Mouse (Mus musculus): ENCODE measurements around the gene Rab1b. TPM values are rescaled to one million over a fixed set of nuclear protein-coding genes. Genes with fewer than 3 reads are reported as not detected.
A peak's percentile ranks its signal among the peaks of the same experiment; 100 is the strongest.

The Rab1b gene
- polyA plus RNA-seq, 1 experiment: 246 TPM

GRCm38 (mm10) chr19:5050047-5050905 is 56.6 kb downstream of the Rab1b start, which contains the start of gene Rin1:
Rin1 (plus strand) TSS chr19:5050481.
- no peaks in the 10 kb centered on the region for H3K27me3 ChIP-seq (replicated peaks; ENCODE audit: control insufficient read depth, insufficient read depth, low read length)
- no peak within 1 kb of the TSS for H3K27ac ChIP-seq (ENCODE audit: insufficient read depth, low read depth, low read length)
- no peaks in the 10 kb centered on the region for H3K36me3 ChIP-seq (ENCODE audit: control insufficient read depth, insufficient read depth, low read length)
- no peaks in the 10 kb centered on the region; the same call in 1 of the 2 replicates for H3K4me1 ChIP-seq (ENCODE audit: control insufficient read depth, insufficient read depth, low read length)
- peak within 1 kb of the TSS; percentile 43 for H3K4me3 ChIP-seq (ENCODE audit: insufficient read depth, low read depth, low read length)
- 17% methylated on average over 14 of the region's 14 CpGs for WGBS
- peak; percentile 68 for DNase-seq
- 0 out of 2 replicates have a peak, but pooled peaks have one; percentile 11 for TF ChIP-seq CTCF (conservative IDR thresholded peaks at IDR 0.05; ENCODE audit: insufficient read depth, insufficient read length, low read depth, low read length)
- TF ChIP-seq POLR2A (IDR thresholded peaks at IDR 0.05; ENCODE audit: low read depth, low read length): no peak

- Histone ChIP-seq H3K27me3 (replicated peaks; ENCODE audit: control insufficient read depth, insufficient read depth, low read length) (no peaks in the 10 kb centered on the region), H3K4me1 (ENCODE audit: control insufficient read depth, insufficient read depth, low read length) (no peaks in the 10 kb centered on the region; the same call in 1 of the 2 replicates), H3K36me3 (ENCODE audit: control insufficient read depth, insufficient read depth, low read length) (no peaks in the 10 kb centered on the region), H3K4me3 (ENCODE audit: insufficient read depth, low read depth, low read length) (no peak overlapping the region), H3K27ac (ENCODE audit: insufficient read depth, low read depth, low read length) (no peak overlapping the region)
- TF ChIP-seq CTCF (conservative IDR thresholded peaks at IDR 0.05; ENCODE audit: insufficient read depth, insufficient read length, low read depth, low read length) (no peak), POLR2A (IDR thresholded peaks at IDR 0.05; ENCODE audit: low read depth, low read length) (no peak)
- 89% methylated on average over 6 of the region's 6 CpGs for WGBS
- no peak for DNase-seq
These were observed 57.5 kb downstream of the Rab1b start for GRCm38 (mm10) chr19:5049325-5049724.

Other genes with a start within 250 kb of the Rab1b start
- 0.61 and 13.4 TPM in 2 replicates for gene Actn3, start 229.2 kb downstream of the Rab1b start, polyA plus RNA-seq (2012; rRNA removed)
- 19.8 and 26.9 TPM in 2 replicates for gene Zdhhc24, start 228.4 kb downstream of the Rab1b start, polyA plus RNA-seq (2012; rRNA removed)
- 10.4 and 10.6 TPM in 2 replicates for gene Bbs1, start 200.4 kb downstream of the Rab1b start, polyA plus RNA-seq (2012; rRNA removed)
- 73.8 and 84.4 TPM in 2 replicates for gene Dpp3, start 178.8 kb downstream of the Rab1b start, polyA plus RNA-seq (2012; rRNA removed)
- 2.7 and 3.6 TPM in 2 replicates for gene Peli3, start 163.9 kb downstream of the Rab1b start, polyA plus RNA-seq (2012; rRNA removed)
- 47.6 and 55.2 TPM in 2 replicates for gene Mrpl11, start 144.9 kb downstream of the Rab1b start, polyA plus RNA-seq (2012; rRNA removed)
- 0.05 and 0.23 TPM in 2 replicates for gene Npas4, start 116.8 kb downstream of the Rab1b start, polyA plus RNA-seq (2012; rRNA removed)
- gene Slc29a2, start 83.2 kb downstream of the Rab1b start, polyA plus RNA-seq (2012; rRNA removed): 14.2 and 14.4 TPM in 2 replicates
- 45.0 and 50.6 TPM in 2 replicates for gene B4gat1, start 68.2 kb downstream of the Rab1b start, polyA plus RNA-seq (2012; rRNA removed)
- gene AC124502.3, start 68.2 kb downstream of the Rab1b start, polyA plus RNA-seq (2012; rRNA removed): 0.46 and 0.66 TPM in 2 replicates
- gene Brms1, start 65.7 kb downstream of the Rab1b start, polyA plus RNA-seq (2012; rRNA removed): 36.5 and 38.7 TPM in 2 replicates
- gene Rin1, start 56.6 kb downstream of the Rab1b start, polyA plus RNA-seq (2012; rRNA removed): 2.8 and 4.7 TPM in 2 replicates
- gene Cd248, start 39.0 kb downstream of the Rab1b start, polyA plus RNA-seq (2012; rRNA removed): 10.7 and 10.8 TPM in 2 replicates
- 4.9 and 5.6 TPM in 2 replicates for gene Tmem151a, start 21.5 kb downstream of the Rab1b start, polyA plus RNA-seq (2012; rRNA removed)
- 258 and 297 TPM in 2 replicates for gene Yif1a, start 18.5 kb downstream of the Rab1b start, polyA plus RNA-seq (2012; rRNA removed)
- 0.36 and 0.37 TPM in 2 replicates for gene Cnih2, start 8.6 kb downstream of the Rab1b start, polyA plus RNA-seq (2012; rRNA removed)
- gene Klc2, start 11.5 kb upstream of the Rab1b start, polyA plus RNA-seq (2012; rRNA removed): 38.8 and 46.0 TPM in 2 replicates
- gene Pacs1, start 166.0 kb upstream of the Rab1b start, polyA plus RNA-seq (2012; rRNA removed): 14.3 and 16.1 TPM in 2 replicates
- 95.8 and 109 TPM in 2 replicates for gene Sf3b2, start 188.4 kb upstream of the Rab1b start, polyA plus RNA-seq (2012; rRNA removed)
- gene Gal3st3, start 191.3 kb upstream of the Rab1b start, polyA plus RNA-seq (2012; rRNA removed): 0.28 and 0.43 TPM in 2 replicates
- gene Catsper1, start 228.7 kb upstream of the Rab1b start, polyA plus RNA-seq (2012; rRNA removed): 0.08 TPM in 1 of 2 replicates, not detected in the other
- gene Cst6, start 242.5 kb upstream of the Rab1b start, polyA plus RNA-seq (2012; rRNA removed): 0.52 and 1.5 TPM in 2 replicates

All from kidney, adult 2 months (tissue).